Mouse (Mus musculus) cerebellum, postnatal 14 days (tissue): ENCODE measurements around the gene St8sia4.

Experiments used
- DNase-seq, 2 experiments: peaks; one replicate each; pipeline ENCODE4 v3.0.0; 2021; ENCODE audit warnings: mixed read lengths in 2 of 2

The St8sia4 gene

DNA sequence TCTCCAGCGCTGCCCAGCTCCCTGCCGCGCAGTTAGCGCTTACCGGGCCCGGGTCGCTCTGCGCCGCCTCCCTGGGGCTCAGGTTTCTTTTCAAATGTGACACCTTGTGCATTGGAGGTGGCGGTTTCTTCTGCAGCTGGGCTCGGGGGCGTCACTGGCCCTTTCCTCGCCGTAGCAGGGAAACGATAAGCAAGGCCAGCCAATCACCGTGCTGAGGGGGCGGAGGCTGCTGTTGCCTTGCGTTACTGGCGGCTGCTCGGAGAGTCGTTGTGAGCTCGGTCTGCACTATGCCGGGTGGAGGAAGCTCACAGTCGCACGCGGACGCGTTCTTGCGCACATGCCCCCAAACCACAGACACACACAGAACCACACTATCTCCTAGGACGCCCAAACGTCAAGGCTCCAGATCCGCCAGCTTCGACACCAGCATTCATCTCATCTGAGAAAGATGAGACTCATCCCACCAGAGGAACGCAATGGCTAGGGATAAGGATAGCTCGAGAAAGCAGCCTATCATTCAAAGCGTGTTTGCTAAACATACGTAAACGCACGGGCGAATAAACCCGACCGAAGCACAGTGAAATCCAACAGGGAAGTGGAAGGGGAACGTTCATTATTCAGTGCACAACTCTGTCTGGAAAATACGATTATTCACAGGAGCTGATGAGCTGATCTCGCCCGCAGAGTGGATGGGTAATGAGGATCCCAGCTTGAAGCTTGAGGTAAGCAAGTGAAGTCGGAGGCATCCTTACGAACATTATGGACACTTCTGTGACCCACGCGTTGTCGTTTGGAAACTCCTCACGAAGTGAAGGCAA is at the start of gene St8sia4:
TSS of gene St8sia4 (minus strand) at position 137 of the 818 bp plus-strand sequence.
- peak; percentile 85 to 86 for DNase-seq

DNA sequence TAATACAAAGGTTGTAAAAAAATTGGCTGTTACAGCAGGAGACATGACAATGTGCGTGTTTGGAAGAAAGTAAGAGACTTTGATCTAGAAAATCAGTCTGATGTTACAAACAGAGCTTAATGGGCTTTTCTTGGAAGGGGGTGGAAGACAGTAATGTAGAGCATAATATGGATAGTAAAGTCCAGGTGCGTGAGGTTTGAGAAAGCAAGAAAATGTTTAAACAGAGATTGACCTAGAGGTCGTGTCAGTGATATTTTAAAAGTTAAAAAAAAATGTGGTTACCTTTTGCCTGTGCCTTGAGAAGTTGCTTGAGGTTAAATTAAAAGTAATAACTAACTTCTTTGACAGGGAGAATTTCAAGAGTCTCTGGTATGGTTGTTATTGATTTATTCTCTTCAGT is 41.8 kb upstream of the St8sia4 start:
- DNase-seq, result no peak

DNA sequence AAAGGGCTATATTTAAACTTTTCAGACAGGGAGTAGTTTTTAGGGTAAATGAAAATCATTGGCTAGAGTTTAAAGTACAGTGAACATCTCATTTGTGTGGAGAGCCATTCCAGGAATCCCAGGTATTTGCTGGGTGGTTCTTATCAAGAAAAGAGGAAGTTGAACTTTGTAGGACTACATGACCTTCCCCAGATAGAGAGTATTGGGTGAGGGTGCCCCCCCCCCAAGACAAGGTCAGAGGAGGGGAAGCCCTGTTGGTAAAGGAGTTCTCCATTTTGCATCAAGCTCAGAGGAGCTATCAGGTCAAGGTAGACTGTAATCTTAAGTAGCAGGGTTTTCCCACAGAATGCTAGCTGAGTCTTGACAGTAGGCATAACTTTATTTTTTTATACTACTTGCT is 32.5 kb upstream of the St8sia4 start:
- DNase-seq, result no peak

DNA sequence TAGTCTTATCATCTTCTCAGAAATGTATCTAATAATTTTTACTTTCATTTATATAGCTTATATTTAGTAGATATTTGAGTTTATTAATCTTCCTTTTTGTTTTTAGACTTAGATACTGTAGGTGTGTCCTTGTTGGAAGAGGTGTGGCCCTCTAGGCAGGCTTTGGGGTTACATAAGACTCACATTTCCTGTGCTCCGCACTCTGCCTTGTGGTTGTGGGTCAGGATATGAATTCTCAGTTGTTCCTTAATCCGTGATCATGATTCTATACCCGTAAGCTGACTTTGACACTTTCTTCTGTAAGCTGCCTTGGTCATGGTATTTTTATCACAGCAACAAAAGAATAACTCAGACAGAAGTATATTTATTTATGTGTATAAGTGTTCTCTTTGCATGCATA is 6.7 kb upstream of the St8sia4 start:
- DNase-seq, result no peak

DNA sequence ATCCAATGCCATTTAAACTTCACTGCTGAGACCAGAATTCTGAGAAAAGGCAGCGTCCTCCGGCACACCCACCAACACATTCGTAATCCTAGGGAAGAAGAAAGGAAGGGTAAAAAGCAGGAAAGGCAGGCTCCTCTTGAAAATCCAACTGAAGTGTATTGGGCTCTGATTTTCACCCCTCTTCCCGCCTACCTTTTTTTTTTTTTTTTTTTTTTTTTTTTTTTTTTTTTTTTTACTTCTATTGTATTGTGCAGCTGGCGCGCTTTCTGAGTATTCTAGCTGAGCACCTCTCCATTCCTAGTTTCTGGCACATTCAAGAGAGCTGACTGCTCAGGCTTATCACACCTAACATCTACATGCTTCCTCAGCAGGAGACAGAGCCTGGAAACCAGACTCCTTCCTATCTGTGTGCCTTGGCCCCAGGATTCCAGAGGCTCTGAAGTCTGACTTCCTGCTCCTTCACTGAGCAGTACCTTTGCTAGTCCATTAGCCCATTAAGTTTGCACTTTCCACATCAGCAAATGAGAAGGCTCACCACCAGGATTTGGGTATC is 958 bp upstream of the St8sia4 start:
- DNase-seq, result peak in 1 of 2 experiments; percentile 5

DNA sequence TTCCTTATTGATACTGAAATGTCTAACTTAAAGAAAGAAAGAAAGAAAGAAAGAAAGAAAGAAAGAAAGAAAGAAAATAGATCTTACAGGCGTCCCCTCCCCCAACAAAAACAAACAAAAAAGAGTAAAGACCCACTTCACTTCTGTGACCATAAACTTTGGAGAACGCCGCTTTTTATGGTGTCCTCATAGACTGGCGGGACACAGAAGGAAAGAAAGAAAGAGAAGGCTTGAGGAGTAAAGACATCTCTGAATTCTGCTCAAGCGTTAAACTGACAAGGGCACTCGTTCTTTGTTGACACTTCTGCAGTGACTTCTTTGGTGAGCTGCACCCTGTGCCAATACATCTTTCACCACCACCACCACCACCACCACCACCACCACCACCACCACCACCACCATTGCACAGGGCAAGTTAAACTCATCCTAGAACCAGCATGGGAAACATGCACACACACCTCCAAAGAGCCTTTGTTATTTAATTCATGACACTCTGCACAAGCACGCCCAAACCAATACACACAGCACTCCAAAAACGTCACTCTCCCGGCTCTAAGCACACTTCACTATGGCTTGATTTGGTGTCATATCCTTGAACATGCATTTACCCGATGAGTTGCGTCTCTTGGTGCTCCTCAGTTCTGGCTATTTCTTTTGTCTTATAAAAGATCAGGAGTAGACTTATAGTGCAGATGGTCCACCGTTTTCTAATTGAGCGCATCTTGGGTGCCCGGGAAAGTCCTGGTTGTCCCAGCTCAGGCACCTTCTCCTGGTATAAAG is 640 bp downstream of the St8sia4 start:
- peak in 1 of 2 experiments; percentile 4 for DNase-seq

DNA sequence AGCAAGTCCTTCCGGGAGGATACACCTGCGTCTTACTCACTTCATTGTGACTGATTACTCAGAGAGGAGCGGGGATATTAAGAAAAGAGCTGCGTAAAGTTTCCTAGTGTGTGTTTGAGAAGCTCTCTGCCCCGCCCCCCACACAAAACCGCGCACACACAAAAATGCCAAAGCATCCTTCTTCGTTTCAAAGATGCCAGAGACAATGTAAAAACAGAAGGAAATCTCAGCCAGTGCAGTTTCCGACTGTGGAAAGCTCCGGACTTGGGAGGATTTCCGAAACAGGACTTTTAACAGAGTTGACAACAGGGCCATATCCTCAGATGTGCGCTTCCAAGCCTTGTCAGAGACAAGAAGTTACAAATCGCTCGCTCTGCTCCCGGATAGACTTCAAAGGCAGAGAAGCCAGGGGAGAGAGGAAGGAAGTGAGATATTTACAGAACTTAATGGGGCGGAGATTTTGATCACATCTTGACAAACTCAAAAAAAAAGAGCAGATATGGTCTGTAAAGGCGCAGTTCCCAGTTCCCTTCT is 1.4 kb downstream of the St8sia4 start:
- peak; percentile 2 to 11 for DNase-seq

DNA sequence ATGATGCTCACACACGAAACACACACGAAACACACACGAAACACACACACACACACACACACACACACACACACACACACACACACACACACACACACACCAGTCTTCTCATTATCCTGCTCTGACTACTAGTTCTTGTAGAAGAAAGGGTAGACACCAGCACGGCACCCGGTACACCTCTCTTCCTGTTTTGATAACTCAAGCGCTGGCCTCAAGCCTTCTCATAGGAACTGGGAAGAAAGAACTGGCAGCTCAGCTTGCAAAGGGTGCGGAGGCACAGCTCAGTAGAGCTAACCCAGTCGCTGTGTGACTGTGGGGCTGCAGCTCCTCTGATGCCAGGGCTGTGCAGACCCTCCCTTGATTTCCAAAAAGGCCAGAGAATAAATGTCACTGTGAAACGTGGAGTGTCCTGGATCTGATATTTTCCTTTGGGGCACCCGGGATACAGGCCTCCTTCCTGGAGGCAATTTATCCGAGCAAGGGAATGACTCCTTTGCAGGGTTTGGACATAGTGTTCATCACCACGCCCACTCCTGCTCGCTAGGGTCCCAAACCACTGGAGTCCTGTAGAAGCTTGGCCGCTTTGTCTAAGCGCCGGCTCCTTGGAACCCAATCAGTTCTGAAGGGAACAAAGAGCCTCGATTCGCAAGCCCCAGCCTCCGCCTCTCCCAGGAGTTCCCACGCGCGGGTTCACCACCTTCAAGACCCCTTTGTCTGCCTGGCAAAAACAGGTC is 2.2 kb downstream of the St8sia4 start:
- peak; percentile 17 to 18 for DNase-seq

DNA sequence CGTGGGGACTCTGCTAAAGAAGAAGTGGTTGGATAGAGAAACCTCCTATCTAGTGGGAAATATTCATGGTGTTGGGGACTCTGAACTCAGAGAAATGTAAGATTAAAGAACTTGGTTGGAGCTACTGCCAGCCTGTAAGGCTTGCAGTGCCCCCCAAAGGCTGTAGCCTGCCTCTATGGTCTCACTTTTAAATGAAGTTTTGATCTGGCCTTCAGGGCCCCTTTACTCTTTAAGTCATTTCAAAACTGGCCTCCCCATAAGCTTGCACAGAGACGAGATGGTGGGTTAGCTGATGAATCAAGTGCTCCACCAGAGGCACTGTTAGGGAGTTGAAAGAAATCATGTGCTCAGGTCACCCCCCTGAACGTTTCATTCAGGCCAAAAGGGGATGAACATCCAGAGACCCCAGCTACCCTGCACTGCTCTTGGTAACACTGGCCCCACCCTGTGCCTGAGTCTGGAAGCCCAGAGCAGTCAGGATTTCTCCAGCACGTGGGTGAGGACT is 3.0 kb downstream of the St8sia4 start:
- peak; percentile 3 to 5 for DNase-seq

DNA sequence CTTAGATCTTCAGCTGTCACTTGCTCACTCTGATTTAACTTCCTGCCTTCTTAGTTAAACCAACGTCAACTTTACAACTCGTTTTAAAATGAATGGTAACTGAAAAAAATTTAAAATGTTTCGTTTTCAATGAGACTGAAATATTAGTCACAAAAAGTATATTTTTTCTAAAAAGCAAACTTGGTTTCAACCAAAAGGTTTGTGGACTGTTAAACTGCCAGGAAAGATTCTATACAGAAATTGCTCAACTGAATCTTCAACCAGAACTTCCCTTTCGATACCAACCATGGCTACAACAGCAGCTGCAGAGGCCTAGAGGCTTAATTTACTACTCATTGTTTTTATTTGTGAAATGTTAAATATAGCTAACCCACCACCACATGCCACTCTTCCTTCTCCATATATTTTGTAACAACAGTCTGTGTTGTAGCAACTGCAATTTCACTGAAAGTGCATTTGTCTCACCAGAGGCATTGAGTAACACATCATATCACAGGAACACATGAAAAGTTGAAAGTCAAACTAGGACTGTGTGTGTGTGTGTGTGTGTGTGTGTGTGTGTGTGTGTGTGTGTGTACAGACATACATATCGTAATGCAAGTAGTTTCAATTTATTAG is 10.2 kb downstream of the St8sia4 start:
- DNase-seq, result no peak

DNA sequence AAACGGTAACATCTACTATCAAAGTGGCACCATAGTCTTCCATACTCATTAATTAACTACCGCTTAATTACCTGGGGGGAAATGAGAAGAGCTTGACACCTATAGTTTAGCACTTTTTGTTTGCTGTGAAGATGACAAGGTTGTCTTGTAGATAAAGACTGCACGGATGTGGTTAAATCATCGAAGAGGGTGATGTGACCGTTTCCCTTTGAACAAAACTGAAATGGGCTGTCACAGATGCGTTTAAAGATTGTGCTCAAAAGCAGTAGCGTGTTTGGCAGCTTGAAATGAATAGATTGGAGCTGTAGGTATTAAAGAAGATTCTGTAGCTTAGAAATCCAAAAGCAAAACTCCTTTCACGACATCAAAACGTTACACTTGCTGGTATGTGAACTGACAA is 11.8 kb downstream of the St8sia4 start:
- DNase-seq, result no peak

DNA sequence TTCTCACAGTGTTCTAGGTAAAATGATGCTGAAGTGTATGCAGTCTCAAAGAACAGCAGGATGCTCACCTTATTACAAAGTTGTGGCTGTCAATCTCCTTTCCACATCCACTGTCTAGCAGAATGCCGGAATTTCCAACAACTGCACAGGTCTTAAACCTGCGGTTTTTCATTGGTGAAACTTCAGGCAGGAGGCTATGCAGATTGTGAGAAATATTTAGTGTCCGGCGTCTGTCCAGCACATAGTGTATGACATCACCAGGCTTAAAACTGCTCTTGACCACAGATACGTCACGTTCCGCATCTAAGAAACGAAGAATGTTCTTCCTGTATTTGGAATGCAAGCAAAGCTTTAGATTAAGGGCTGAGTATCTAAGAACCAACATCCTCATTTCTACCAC is 13.9 kb downstream of the St8sia4 start:
- DNase-seq, result no peak

DNA sequence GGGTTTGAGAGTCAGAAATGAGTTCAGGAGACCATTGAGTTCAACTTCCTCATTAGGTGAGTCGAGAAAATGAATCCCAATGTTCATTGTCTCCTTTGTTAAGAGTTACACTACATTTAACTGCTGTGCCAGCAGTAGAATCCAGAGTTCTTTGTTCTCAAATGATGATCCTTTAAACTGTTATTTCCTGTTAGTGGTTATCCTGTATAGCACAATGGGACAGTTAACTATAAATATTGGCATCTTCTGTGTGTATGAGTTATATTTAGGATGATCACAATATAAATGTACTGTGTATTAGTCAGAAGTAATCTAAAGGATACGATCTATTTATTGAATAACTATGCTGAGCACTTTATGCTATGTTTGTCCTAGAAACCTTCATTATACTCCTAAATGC is 23.1 kb downstream of the St8sia4 start:
- no peak for DNase-seq

DNA sequence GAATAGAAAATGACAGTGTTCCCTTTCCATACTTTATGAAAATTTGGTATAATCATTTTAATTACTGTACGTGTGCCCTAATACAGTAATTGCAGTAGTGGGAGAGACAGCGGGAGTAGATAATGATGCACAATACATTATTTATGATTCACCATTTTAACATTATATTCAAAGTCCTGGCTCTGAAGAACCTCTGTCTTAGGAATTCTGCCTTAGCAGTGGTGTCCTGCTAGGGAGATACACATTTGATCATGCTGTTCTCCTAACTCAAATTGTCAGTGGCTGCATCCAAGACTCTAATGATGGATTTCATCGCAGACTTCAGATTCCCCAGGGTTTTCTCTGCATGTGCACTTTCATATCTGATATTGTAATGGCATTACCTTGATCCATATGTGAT is 28.4 kb downstream of the St8sia4 start:
- DNase-seq, result no peak

DNA sequence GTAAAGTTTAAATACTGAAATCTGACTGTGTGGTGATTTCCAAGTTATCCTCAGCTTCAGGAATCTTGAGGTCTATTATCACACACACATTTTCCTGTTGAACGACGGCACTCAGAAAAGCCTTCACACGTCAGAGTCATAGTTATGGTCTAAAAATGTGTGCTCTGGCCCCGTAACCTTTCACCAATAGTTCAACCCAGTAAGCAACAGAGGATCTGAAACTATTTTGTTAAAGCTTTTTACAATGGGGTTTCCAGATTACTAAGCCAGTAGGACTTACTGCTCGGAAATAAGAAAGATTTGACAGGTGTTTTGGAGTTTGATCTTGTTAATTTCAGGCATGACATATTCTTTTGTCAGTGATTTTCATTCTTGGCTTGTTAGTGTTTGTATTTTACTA is 43.0 kb downstream of the St8sia4 start:
- DNase-seq, result no peak

DNA sequence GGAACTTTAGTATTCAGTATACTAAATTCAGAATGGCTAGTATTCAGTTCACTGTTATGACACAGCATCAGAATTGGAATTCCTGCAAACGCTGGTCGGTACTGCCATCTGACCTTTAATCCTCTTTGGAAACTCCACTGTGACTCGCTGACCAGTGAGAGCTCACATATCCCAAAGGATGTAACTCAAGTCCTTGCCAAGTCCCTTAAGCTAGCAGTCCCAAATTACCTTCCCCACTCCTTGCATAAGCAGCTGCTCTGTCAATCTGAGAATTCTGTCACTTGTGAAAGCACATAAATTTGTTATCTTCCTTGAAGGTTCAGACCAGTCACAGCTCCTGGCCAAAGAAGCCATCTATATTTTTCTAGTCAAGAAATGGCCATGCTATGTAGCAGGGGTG is 48.7 kb downstream of the St8sia4 start:
- no peak for DNase-seq

DNA sequence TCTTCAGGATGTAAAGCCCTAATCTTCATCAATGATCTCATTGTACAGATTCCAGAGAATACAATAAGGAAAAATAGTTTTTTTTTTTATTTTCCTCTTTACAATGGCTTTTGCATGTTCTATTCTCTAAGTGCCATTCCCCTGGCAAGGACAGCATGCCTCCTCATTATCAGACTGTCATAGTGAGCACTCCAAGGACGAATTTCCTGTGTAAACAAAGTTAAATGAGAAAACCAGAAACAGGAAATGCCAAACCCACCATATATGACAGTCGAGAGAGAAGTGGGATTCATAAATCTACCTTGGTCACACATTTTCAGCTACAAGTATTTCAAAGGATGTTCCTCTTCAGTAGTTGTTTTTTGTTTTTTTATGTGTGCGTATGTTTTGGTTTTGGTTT is 49.2 kb downstream of the St8sia4 start:
- no peak for DNase-seq

DNA sequence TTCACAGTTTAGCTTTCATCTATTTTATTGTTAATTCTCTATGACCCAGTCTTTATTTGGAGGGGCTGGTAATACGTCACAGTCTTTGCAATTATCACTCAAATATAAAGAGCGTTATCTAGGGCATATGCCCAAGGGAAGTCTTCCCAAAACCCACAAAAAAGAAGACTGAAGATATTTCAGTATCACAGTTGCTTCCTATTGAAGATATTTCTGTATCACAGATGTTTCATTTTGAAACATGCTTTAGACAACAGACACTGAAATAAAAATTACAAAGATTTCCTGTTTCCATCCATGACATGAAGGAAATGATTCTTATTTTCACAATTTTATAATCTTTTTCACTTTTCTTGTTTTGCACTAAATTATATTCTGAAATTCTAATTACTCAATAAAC is 57.4 kb downstream of the St8sia4 start:
- DNase-seq, result no peak

DNA sequence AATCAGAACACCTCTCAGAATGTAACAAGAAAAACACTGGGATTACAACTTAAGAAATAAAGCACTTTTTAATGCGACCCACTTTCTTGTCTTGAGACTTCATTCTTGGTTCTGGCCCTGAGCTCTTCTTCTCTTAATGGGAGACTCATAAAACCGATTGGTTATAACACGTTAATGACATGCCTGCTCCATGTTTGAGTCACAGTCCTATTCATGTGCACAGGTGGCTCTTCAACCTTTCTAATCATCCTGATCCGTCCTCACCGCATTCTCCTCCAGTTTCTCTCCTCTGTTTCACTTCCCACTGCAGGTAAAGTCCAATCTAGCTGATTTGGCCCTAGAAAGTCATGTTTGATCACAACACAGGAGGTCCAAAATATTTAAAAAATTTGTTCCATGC is 58.3 kb downstream of the St8sia4 start:
- DNase-seq, result no peak

DNA sequence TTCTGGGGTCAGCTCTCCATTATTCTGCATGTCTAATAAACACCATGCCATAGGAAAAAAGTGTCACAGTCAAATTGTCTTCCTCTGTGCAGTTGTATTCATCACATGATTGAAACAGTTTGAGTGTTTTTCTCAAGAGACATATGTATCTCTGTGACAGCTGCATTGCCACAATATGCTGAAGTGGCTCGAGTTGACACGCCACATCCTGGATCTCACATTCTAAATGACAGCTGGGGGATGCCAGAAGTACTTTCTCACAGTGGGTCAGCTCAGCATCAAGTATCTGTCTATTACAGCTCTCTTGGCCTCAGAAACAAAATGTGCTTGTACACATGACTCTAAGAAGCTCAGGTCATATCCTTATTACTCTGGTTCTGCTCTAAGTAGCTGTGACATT is 61.9 kb downstream of the St8sia4 start:
- DNase-seq, result no peak

DNA sequence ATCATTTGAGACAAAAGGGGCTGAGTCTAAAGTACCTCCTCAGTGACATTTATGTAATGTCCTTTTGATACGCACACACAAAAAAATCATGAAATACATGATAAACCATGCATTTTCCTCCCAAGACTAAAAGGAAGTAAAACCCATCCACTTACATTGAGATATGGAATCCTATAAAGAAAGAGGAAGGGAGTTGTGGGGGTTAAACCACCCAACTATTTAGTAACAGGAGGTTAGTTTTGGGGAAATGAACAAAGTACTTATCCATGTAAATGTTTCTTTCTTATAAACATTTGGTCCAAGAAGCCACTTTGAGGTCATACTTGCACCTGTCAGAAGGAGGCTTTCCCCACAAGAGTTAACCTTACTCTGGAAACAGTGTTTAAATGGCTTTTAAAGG is 69.3 kb downstream of the St8sia4 start:
- DNase-seq, result no peak

DNA sequence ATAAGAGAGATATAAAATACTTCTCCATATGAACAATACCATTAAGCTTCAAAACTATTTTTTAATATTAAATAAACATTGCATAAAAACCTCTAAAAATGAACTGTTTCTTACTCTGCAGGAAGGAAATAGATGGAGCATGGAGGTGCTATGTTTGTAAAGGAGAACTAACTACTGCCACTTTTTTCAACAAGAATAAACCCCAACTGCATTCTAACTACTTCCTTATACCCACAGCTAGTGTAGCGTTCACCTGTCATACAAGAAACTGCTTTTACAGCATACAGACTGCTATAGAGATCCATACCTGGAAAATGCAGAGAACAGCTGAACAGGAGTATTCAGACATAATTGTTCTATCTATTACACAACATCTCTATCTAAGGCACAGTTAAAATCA is 70.5 kb downstream of the St8sia4 start:
- no peak for DNase-seq
